Mouse (Mus musculus) MEL (cell line): ENCODE data around the gene Padi1. TPM values are rescaled to one million over a fixed set of nuclear protein-coding genes. Genes with fewer than 3 reads are reported as not detected.

Experiments used
- DNase-seq: peaks from one replicate; pipeline ENCODE4 v3.0.0; 2011; ENCODE audit warnings: low read depth, low spot score
- H3K27ac ChIP-seq: 2 replicates; pipeline ENCODE4 v1.5.1; 2012; ENCODE audit warnings: low read depth, mild to moderate bottlenecking, control low read depth, low read length, moderate library complexity; ENCODE audit not compliant: control insufficient read depth
- H3K27me3 ChIP-seq, 2 experiments: fragments of 150-350 bp in 1 of 2; sonication (generic) in 1 of 2; 2 replicates each; pipeline ENCODE4 v1.6.1; 2012; ENCODE audit warnings: low read length in 2 of 2, mild to moderate bottlenecking in 2 of 2, improper control_type of control experiment in 1 of 2, moderate library complexity in 1 of 2; ENCODE audit not compliant: insufficient read depth in 2 of 2, control insufficient read depth in 1 of 2
- H3K36me3 ChIP-seq, 2 experiments: 2 replicates each; pipeline ENCODE4 v1.6.1; 2012 to 2014; ENCODE audit warnings: low read length in 2 of 2, improper control_type of control experiment in 1 of 2, inconsistent platforms in 1 of 2, mild to moderate bottlenecking in 1 of 2; ENCODE audit not compliant: insufficient read depth in 2 of 2, control insufficient read depth in 1 of 2
- H3K4me1 ChIP-seq, 2 experiments: fragments of 150-350 bp in 1 of 2; sonication (generic) in 1 of 2; 2 replicates each; pipeline ENCODE4 v1.6.1; 2012; ENCODE audit warnings: low read length in 2 of 2, improper control_type of control experiment in 1 of 2, mild to moderate bottlenecking in 1 of 2; ENCODE audit not compliant: insufficient read depth in 2 of 2, control insufficient read depth in 1 of 2
- H3K4me3 ChIP-seq, 2 experiments: fragments of 150-350 bp in 1 of 2; sonication (generic) in 1 of 2; 2 replicates each; pipeline ENCODE4 v1.5.1; 2012; ENCODE audit warnings: low read depth in 2 of 2, low read length in 2 of 2, mild to moderate bottlenecking in 2 of 2, moderate library complexity in 2 of 2, control low read depth in 1 of 2, improper control_type of control experiment in 1 of 2; ENCODE audit not compliant: control insufficient read depth in 1 of 2, insufficient read depth in 1 of 2
- H3K79me2 ChIP-seq: 2 replicates; pipeline ENCODE4 v1.6.1; 2012; ENCODE audit warnings: mild to moderate bottlenecking, low read length, moderate library complexity; ENCODE audit not compliant: control insufficient read depth, poor library complexity, insufficient read depth
- H3K9ac ChIP-seq: 2 replicates; pipeline ENCODE4 v1.6.1; 2012; ENCODE audit warnings: low read depth, mild to moderate bottlenecking, control low read depth, low read length, moderate library complexity; ENCODE audit not compliant: control insufficient read depth, poor library complexity, severe bottlenecking
- H3K9me3 ChIP-seq: fragments of 150-350 bp; sonication (generic); replicated peaks from 2 replicates; pipeline ENCODE4 v1.6.1; 2012; ENCODE audit warnings: mild to moderate bottlenecking, low read length, improper control_type of control experiment, moderate library complexity; ENCODE audit not compliant: insufficient read depth
- CHD1 ChIP-seq: IDR thresholded peaks from 2 replicates; pipeline ENCODE4 v1.6.1; 2012; ENCODE audit warnings: low read depth, mild to moderate bottlenecking, inconsistent platforms, low read length, improper control_type of control experiment
- E2F4 ChIP-seq: IDR thresholded peaks from 2 replicates; pipeline ENCODE4 v1.6.1; 2011; ENCODE audit warnings: low read depth, low read length, improper control_type of control experiment, borderline replicate concordance
- ELF1 ChIP-seq: IDR thresholded peaks from 2 replicates; pipeline ENCODE4 v1.6.1; 2014; ENCODE audit warnings: low read depth, mild to moderate bottlenecking, inconsistent platforms, low read length, improper control_type of control experiment, moderate library complexity
- EP300 ChIP-seq, 2 experiments: IDR thresholded peaks; 2 replicates each; pipeline ENCODE4 v1.6.1; 2011; ENCODE audit warnings: improper control_type of control experiment in 2 of 2, low read length in 2 of 2, low read depth in 1 of 2, mild to moderate bottlenecking in 1 of 2
- ETS1 ChIP-seq: IDR thresholded peaks from 2 replicates; pipeline ENCODE4 v1.6.1; 2012; ENCODE audit warnings: low read depth, mild to moderate bottlenecking, inconsistent platforms, low read length, improper control_type of control experiment, moderate library complexity
- GABPA ChIP-seq: IDR thresholded peaks from 2 replicates; pipeline ENCODE4 v1.6.1; 2012; ENCODE audit warnings: low read depth, mild to moderate bottlenecking, inconsistent platforms, low read length, improper control_type of control experiment, moderate library complexity
- GATA1 ChIP-seq: IDR thresholded peaks from 2 replicates; pipeline ENCODE4 v1.6.1; 2011; ENCODE audit warnings: low read depth, low read length, improper control_type of control experiment
- HCFC1 ChIP-seq: IDR thresholded peaks from 2 replicates; pipeline ENCODE4 v1.6.1; 2012; ENCODE audit warnings: low read depth, mild to moderate bottlenecking, inconsistent platforms, low read length, improper control_type of control experiment, moderate library complexity
- JUND ChIP-seq: IDR thresholded peaks from 2 replicates; pipeline ENCODE4 v1.6.1; 2011; ENCODE audit warnings: low read depth, mild to moderate bottlenecking, improper control_type of control experiment, low read length
- KAT2A ChIP-seq: conservative IDR thresholded peaks from 2 replicates; pipeline ENCODE4 v1.6.1; 2012; ENCODE audit warnings: low read depth, low read length, improper control_type of control experiment, inconsistent platforms
- MAFK ChIP-seq: IDR thresholded peaks from 2 replicates; pipeline ENCODE4 v1.6.1; 2011; ENCODE audit warnings: low read depth, mild to moderate bottlenecking, low read length, improper control_type of control experiment, borderline replicate concordance
- MAZ ChIP-seq: IDR thresholded peaks from 2 replicates; pipeline ENCODE4 v1.6.1; 2012; ENCODE audit warnings: low read depth, mild to moderate bottlenecking, inconsistent platforms, low read length, improper control_type of control experiment
- MEF2A ChIP-seq: IDR thresholded peaks from 2 replicates; pipeline ENCODE4 v1.6.1; 2014; ENCODE audit warnings: low read depth, mild to moderate bottlenecking, inconsistent platforms, low read length, improper control_type of control experiment; ENCODE audit not compliant: poor library complexity, insufficient replicate concordance, severe bottlenecking; ENCODE audit errors: extremely low read depth
- MXI1 ChIP-seq: IDR thresholded peaks from 2 replicates; pipeline ENCODE4 v1.6.1; 2011; ENCODE audit warnings: mild to moderate bottlenecking, low read depth, low read length, improper control_type of control experiment
- MYC ChIP-seq: IDR thresholded peaks from 2 replicates; pipeline ENCODE4 v1.6.1; 2011; ENCODE audit warnings: low read depth, mild to moderate bottlenecking, low read length, improper control_type of control experiment, moderate library complexity
- POLR2AphosphoS5 ChIP-seq: IDR thresholded peaks from 2 replicates; pipeline ENCODE4 v1.6.1; 2012; ENCODE audit warnings: low read depth, borderline replicate concordance, mild to moderate bottlenecking, inconsistent platforms, low read length, moderate library complexity, mixed read lengths
- SIN3A ChIP-seq: IDR thresholded peaks from 2 replicates; pipeline ENCODE4 v1.6.1; 2012; ENCODE audit warnings: low read length, improper control_type of control experiment, inconsistent platforms
- SMC3 ChIP-seq: IDR thresholded peaks from 2 replicates; pipeline ENCODE4 v1.6.1; 2011; ENCODE audit warnings: low read depth, low read length, improper control_type of control experiment
- TAL1 ChIP-seq: IDR thresholded peaks from 2 replicates; pipeline ENCODE4 v1.6.1; 2012; ENCODE audit warnings: mild to moderate bottlenecking, inconsistent platforms, low read length, moderate library complexity, mixed read lengths
- UBTF ChIP-seq: IDR thresholded peaks from 2 replicates; pipeline ENCODE4 v1.6.1; 2012; ENCODE audit warnings: low read depth, mild to moderate bottlenecking, inconsistent platforms, low read length, improper control_type of control experiment, moderate library complexity, borderline replicate concordance; ENCODE audit not compliant: insufficient read depth
- USF2 ChIP-seq, 2 experiments: IDR thresholded peaks; 2 replicates each; pipeline ENCODE4 v1.6.1; 2011 to 2012; ENCODE audit warnings: improper control_type of control experiment in 2 of 2, low read length in 2 of 2, borderline replicate concordance in 1 of 2, inconsistent platforms in 1 of 2, low read depth in 1 of 2, mild to moderate bottlenecking in 1 of 2; ENCODE audit not compliant: insufficient read depth in 1 of 2
- ZC3H11A ChIP-seq: IDR thresholded peaks from 2 replicates; pipeline ENCODE4 v1.6.1; 2012; ENCODE audit warnings: low read depth, mild to moderate bottlenecking, inconsistent platforms, low read length, improper control_type of control experiment
- ZKSCAN1 ChIP-seq: IDR thresholded peaks from 2 replicates; pipeline ENCODE4 v1.6.1; 2012; ENCODE audit warnings: low read depth, mild to moderate bottlenecking, inconsistent platforms, low read length, improper control_type of control experiment, moderate library complexity
- ZMIZ1 ChIP-seq: IDR thresholded peaks from 2 replicates; pipeline ENCODE4 v1.6.1; 2012; ENCODE audit warnings: low read depth, mild to moderate bottlenecking, inconsistent platforms, low read length, improper control_type of control experiment, moderate library complexity
- polyA plus RNA-seq, 2 experiments: library from polyadenylated mRNA; stranded (reverse) in 1 of 2; unstranded in 1 of 2; fragments of >175 nt in 1 of 2; fragments of >200 nt in 1 of 2; gene quantifications; 2 replicates each; pipeline versions ENCODE4 v1.2.1 to v1.2.4; 2012; ENCODE audit warnings: low replicate concordance in 2 of 2, low read depth in 1 of 2; ENCODE audit not compliant: insufficient read length in 2 of 2, insufficient read depth in 1 of 2, missing spikeins in 1 of 2
- total RNA-seq: library from RNA; depleted of rRNA; stranded (reverse); fragments of 300-350 nt; gene quantifications from 2 replicates; pipeline ENCODE4 v1.2.3, GENCODE M21; 2012

Gene Padi1
- total and polyA plus RNA-seq, 3 experiments: 0.31 to 0.40 TPM; not detected in 1

GRCm38 (mm10) chr4:140770433-140770832 is 75.1 kb downstream of the Padi1 start:
- peaks cover 0 to 4% of the 10 kb centered on the region in 2 experiments; a peak in 1 of 4 replicates for H3K4me1 ChIP-seq
- peak overlapping the region; percentile 41; the same call in 1 of the 2 replicates for H3K9ac ChIP-seq
- no peak overlapping the region for H3K27ac ChIP-seq
- H3K27me3 ChIP-seq: no peaks in the 10 kb centered on the region
- H3K36me3 ChIP-seq: no peaks in the 10 kb centered on the region
- peak; percentile 24 for DNase-seq
- TF ChIP-seq E2F4 (no peak), ZC3H11A (no peak), JUND (no peak), GABPA (no peak), ZMIZ1 (no peak), MAFK (no peak)
- peak overlapping the region; percentile 63 to 65 for H3K4me3 ChIP-seq
- H3K9me3 ChIP-seq: no peaks in the 10 kb centered on the region
- no peaks in the 10 kb centered on the region for H3K79me2 ChIP-seq

DNA sequence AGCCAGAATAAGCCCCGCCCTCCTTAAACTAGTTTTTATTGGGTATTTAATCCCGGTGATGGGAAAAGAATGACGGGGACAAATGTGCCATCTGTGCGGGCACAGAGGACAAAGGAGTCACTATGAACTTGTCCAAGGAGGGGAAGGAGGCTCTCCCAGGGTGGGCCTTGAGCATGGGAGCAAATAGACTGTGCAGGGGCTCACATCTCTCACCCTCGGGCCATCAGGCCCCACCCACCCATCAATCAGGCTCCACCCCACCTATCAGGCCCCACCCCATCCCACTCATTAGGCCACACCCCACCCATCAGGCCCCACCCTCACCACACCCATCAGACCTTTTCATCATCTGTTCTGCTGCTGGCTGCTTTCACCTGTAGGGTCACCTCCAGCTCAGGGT is 76.6 kb downstream of the Padi1 start:
- no peak for TF ChIP-seq GATA1
- no peak for TF ChIP-seq MAZ
- no peak for TF ChIP-seq MEF2A
- TF ChIP-seq UBTF: no peak
- TF ChIP-seq ZKSCAN1: no peak
- no peak for TF ChIP-seq EP300 (IDR thresholded peaks at IDR 0.05; ENCODE audit: low read depth in 1 of 2, low read length in 2 of 2)
- TF ChIP-seq HCFC1: no peak
- TF ChIP-seq MAFK: no peak
- no peak for TF ChIP-seq ZC3H11A
- Histone ChIP-seq H3K27ac (no peak overlapping the region), H3K9me3 (no peaks in the 10 kb centered on the region), H3K36me3 (no peaks in the 10 kb centered on the region), H3K9ac (no peak overlapping the region), H3K4me3 (no peak overlapping the region), H3K27me3 (no peaks in the 10 kb centered on the region), H3K79me2 (no peaks in the 10 kb centered on the region), H3K4me1 (peaks cover 0 to 4% of the 10 kb centered on the region in 2 experiments; a peak in 1 of 4 replicates)
- no peak for DNase-seq

- H3K9ac ChIP-seq: no peak overlapping the region
- H3K4me1 ChIP-seq: no peaks in the 10 kb centered on the region
- H3K79me2 ChIP-seq: no peaks in the 10 kb centered on the region
- no peaks in the 10 kb centered on the region; a peak in 1 of 4 replicates for H3K27me3 ChIP-seq
- no peak overlapping the region for H3K4me3 ChIP-seq
- DNase-seq: no peak
- H3K9me3 ChIP-seq: no peaks in the 10 kb centered on the region
- no peak overlapping the region for H3K27ac ChIP-seq
- H3K36me3 ChIP-seq: no peaks in the 10 kb centered on the region
- TF ChIP-seq CHD1 (no peak), KAT2A (no peak), MYC (no peak), USF2 (IDR thresholded peaks at IDR 0.05; ENCODE audit: borderline replicate concordance in 1 of 2, insufficient read depth in 1 of 2, low read depth in 1 of 2, low read length in 2 of 2) (no peak), JUND (no peak), MXI1 (no peak), MEF2A (no peak), SMC3 (no peak), GATA1 (no peak), E2F4 (no peak), SIN3A (no peak), MAFK (no peak), ELF1 (no peak), TAL1 (no peak), ETS1 (no peak), GABPA (no peak), POLR2AphosphoS5 (no peak), HCFC1 (no peak), ZC3H11A (no peak)
Observed at GRCm38 (mm10) chr4:140765936-140766335, 79.6 kb downstream of the Padi1 start.
